In genomic region chr15:100181841-100182240, GRCm38 (mm10) we compare ENCODE assay signal across 24 mouse cellular contexts. TPM values are rescaled to one million over a fixed set of nuclear protein-coding genes. Genes with fewer than 3 reads are reported as not detected.
DNase-seq lines count a peak whose midpoint lies in the region; ATAC-seq and TF ChIP-seq lines count a peak whose summit lies in the region.
"Had no signal": no experiment of that assay in that cellular context is flagged by ENCODE, and none has a peak within 500 bp of the region (broad histone marks: within the 10 kb centered on the region; RNA-seq: fewer than 3 reads in every experiment).

No protein-coding gene starts in this region.

- H3K9me3 ChIP-seq in intestine, postnatal 0 days (ENCODE audit: control insufficient read depth) = no peaks in the 10 kb centered on the region
- no peaks in the 10 kb centered on the region for H3K9me3 ChIP-seq in intestine, embryonic 15.5 days
- no peaks in the 10 kb centered on the region for H3K9me3 ChIP-seq in heart, embryonic 11.5 days (replicated peaks; ENCODE audit: control insufficient read depth, low read length)
- H3K9me3 ChIP-seq: forebrain, embryonic 10.5 days; heart, embryonic 15.5 days; hindbrain, embryonic 10.5 days; liver, embryonic 12.5 days; midbrain, embryonic 10.5 days had no signal

- H3K4me3 ChIP-seq in intestine, postnatal 0 days (ENCODE audit: low read depth, low read length) = no peak overlapping the region
- no peak overlapping the region for H3K4me3 ChIP-seq in intestine, embryonic 15.5 days (replicated peaks)
- no peak overlapping the region for H3K4me3 ChIP-seq in thymus, adult 2 months (ENCODE audit: control insufficient read depth, insufficient read depth, low read length)
- no peak overlapping the region for H3K4me3 ChIP-seq in heart, embryonic 11.5 days (ENCODE audit: low read depth, low read length)
- no peak overlapping the region for H3K4me3 ChIP-seq in kidney, adult 2 months (ENCODE audit: insufficient read depth, low read depth, low read length)
- H3K4me3 ChIP-seq: forebrain, embryonic 10.5 days; heart, adult 2 months; heart, embryonic 15.5 days; hindbrain, embryonic 10.5 days; liver, embryonic 12.5 days; midbrain, embryonic 10.5 days; myocyte had no signal

- TF ChIP-seq CTCF in intestine, postnatal 0 days (IDR thresholded peaks at IDR 0.05; ENCODE audit: low read depth) = no peak
- TF ChIP-seq CTCF in thymus, adult 2 months (IDR thresholded peaks at IDR 0.05; ENCODE audit: borderline replicate concordance, control insufficient read depth, extremely low read depth, insufficient read depth, low read length, poor library complexity) = no peak
- TF ChIP-seq CTCF in kidney, adult 2 months (conservative IDR thresholded peaks at IDR 0.05; ENCODE audit: insufficient read depth, insufficient read length, low read depth, low read length) = no peak

- TF ChIP-seq POLR2A in thymus, adult 2 months (IDR thresholded peaks at IDR 0.05; ENCODE audit: control insufficient read depth, extremely low read depth, insufficient read depth, low read length, poor library complexity) = no peak
- no peak for TF ChIP-seq POLR2A in kidney, adult 2 months (IDR thresholded peaks at IDR 0.05; ENCODE audit: low read depth, low read length)

- peak overlapping the region; percentile 46; the same call in 1 of the 2 replicates for H3K27ac ChIP-seq in intestine, postnatal 0 days (ENCODE audit: low read depth, low read length)
- no peak overlapping the region for H3K27ac ChIP-seq in intestine, embryonic 15.5 days
- no peak overlapping the region; the same call in 1 of the 2 replicates for H3K27ac ChIP-seq in thymus, adult 2 months (ENCODE audit: control insufficient read depth, insufficient read depth, low read length)
- H3K27ac ChIP-seq in heart, embryonic 11.5 days (ENCODE audit: low read depth, low read length) = no peak overlapping the region
- no peak overlapping the region for H3K27ac ChIP-seq in kidney, adult 2 months (ENCODE audit: insufficient read depth, low read depth, low read length)
- H3K27ac ChIP-seq: forebrain, embryonic 10.5 days; heart, adult 2 months; heart, embryonic 15.5 days; hindbrain, embryonic 10.5 days; liver, embryonic 12.5 days; midbrain, embryonic 10.5 days had no signal

- peak; percentile 39 for DNase-seq in thymus, adult 2 months
- no peak for DNase-seq in embryo, embryonic 10.5 days (ENCODE audit: low spot score)
- DNase-seq in kidney, adult 2 months = no peak
- DNase-seq: adrenal gland, postnatal 25 days; cerebellum, adult 9-11 months; gastrocnemius, postnatal 36 days; heart, adult 2 months; kidney, adult 8-10 months; kidney, postnatal 10 days; lung, adult 18-20 months; lung, postnatal 10 days had no signal

- no peak overlapping the region for H3K4me2 ChIP-seq in intestine, postnatal 0 days (replicated peaks; ENCODE audit: low read depth)
- H3K4me2 ChIP-seq in intestine, embryonic 15.5 days (replicated peaks) = no peak overlapping the region
- H3K4me2 ChIP-seq in heart, embryonic 11.5 days = no peak overlapping the region
- H3K4me2 ChIP-seq: heart, embryonic 15.5 days; liver, embryonic 12.5 days had no signal

- no peaks in the 10 kb centered on the region for H3K27me3 ChIP-seq in intestine, postnatal 0 days (replicated peaks; ENCODE audit: control insufficient read depth, insufficient read depth, low read length)
- H3K27me3 ChIP-seq in intestine, embryonic 15.5 days (replicated peaks) = no peaks in the 10 kb centered on the region
- no peaks in the 10 kb centered on the region for H3K27me3 ChIP-seq in thymus, adult 2 months (ENCODE audit: control insufficient read depth, insufficient read depth, low read length)
- no peaks in the 10 kb centered on the region for H3K27me3 ChIP-seq in heart, embryonic 11.5 days (ENCODE audit: control insufficient read depth, insufficient read depth, low read length)
- H3K27me3 ChIP-seq in kidney, adult 2 months (replicated peaks; ENCODE audit: control insufficient read depth, insufficient read depth, low read length) = no peaks in the 10 kb centered on the region
- H3K27me3 ChIP-seq: heart, embryonic 15.5 days; liver, embryonic 12.5 days had no signal

- 0 out of 2 replicates have a peak, but pooled peaks cover 3% of the 10 kb centered on the region for H3K4me1 ChIP-seq in intestine, postnatal 0 days (replicated peaks; ENCODE audit: control insufficient read depth, insufficient read depth, low read length)
- 0 out of 2 replicates have a peak, but pooled peaks cover 3% of the 10 kb centered on the region for H3K4me1 ChIP-seq in intestine, embryonic 15.5 days (replicated peaks)
- H3K4me1 ChIP-seq in thymus, adult 2 months (replicated peaks; ENCODE audit: control insufficient read depth, insufficient read depth, low read length) = peaks cover 30% of the 10 kb centered on the region
- no peaks in the 10 kb centered on the region; the same call in 1 of the 2 replicates for H3K4me1 ChIP-seq in heart, embryonic 11.5 days (ENCODE audit: control insufficient read depth, insufficient read depth, low read length)
- H3K4me1 ChIP-seq in kidney, adult 2 months (ENCODE audit: control insufficient read depth, insufficient read depth, low read length) = no peaks in the 10 kb centered on the region
- H3K4me1 ChIP-seq: forebrain, embryonic 10.5 days; hindbrain, embryonic 10.5 days; midbrain, embryonic 10.5 days had no signal

- WGBS in intestine, postnatal 0 days = 87% methylated on average over 10 of the region's 10 CpGs
- WGBS in intestine, embryonic 15.5 days = 87% methylated on average over 10 of the region's 10 CpGs
- WGBS in thymus, adult 2 months = 20% methylated on average over 10 of the region's 10 CpGs
- 80% methylated on average over 10 of the region's 10 CpGs for WGBS in heart, embryonic 11.5 days (ENCODE audit: insufficient replicate concordance)
- WGBS in kidney, adult 2 months = 86% methylated on average over 10 of the region's 10 CpGs

- ATAC-seq in intestine, postnatal 0 days = no peak
- no peak for ATAC-seq in intestine, embryonic 15.5 days
- ATAC-seq in common myeloid progenitor, adult 5-6 weeks (replicated peaks; ENCODE audit: low read depth, poor library complexity, severe bottlenecking) = peak; percentile 40
- ATAC-seq in heart, embryonic 11.5 days (replicated peaks; ENCODE audit: insufficient number of reproducible peaks, low FRiP score, low TSS enrichment) = no peak
- ATAC-seq: forebrain, embryonic 16.5 days; hindbrain, embryonic 16.5 days; liver, embryonic 12.5 days; midbrain, embryonic 16.5 days had no signal

- H3K36me3 ChIP-seq in intestine, postnatal 0 days (ENCODE audit: control insufficient read depth, insufficient read depth) = peaks cover 68% of the 10 kb centered on the region
- H3K36me3 ChIP-seq in intestine, embryonic 15.5 days = peaks cover 16% of the 10 kb centered on the region
- peaks cover 11% of the 10 kb centered on the region for H3K36me3 ChIP-seq in thymus, adult 2 months (ENCODE audit: control insufficient read depth, insufficient read depth, low read length)
- H3K36me3 ChIP-seq in heart, embryonic 11.5 days (ENCODE audit: control insufficient read depth, insufficient read depth, low read length) = peaks cover 20% of the 10 kb centered on the region
- H3K36me3 ChIP-seq in kidney, adult 2 months (ENCODE audit: control insufficient read depth, insufficient read depth, low read length) = no peaks in the 10 kb centered on the region; the same call in none of the 2 replicates

- no peak overlapping the region for H3K9ac ChIP-seq in intestine, postnatal 0 days (ENCODE audit: low read depth, low read length)
- H3K9ac ChIP-seq in intestine, embryonic 15.5 days = no peak overlapping the region
- no peak overlapping the region for H3K9ac ChIP-seq in heart, embryonic 11.5 days (ENCODE audit: low read depth, low read length)
- H3K9ac ChIP-seq: heart, embryonic 15.5 days; liver, embryonic 12.5 days had no signal

RNA-seq across cellular contexts. Expression of gene Atf1, which starts 45.8 kb away (rescaled TPM):
- 25.3 and 29.0 TPM in 2 replicates for polyA plus RNA-seq in intestine, postnatal 0 days (2015; fragmentation: Nextera tagmentation; extraction: Ambion mirVana)
- polyA plus RNA-seq in intestine, embryonic 15.5 days (2015; fragmentation: Nextera tagmentation; extraction: Ambion mirVana) = 41.5 and 44.5 TPM in 2 replicates
- total RNA-seq in common myeloid progenitor, adult 5-6 weeks (2017) = 77.0 and 94.4 TPM in 2 replicates
- 86.4 and 110 TPM in 2 replicates for polyA plus RNA-seq in thymus, adult 2 months (2012; rRNA removed)
- 33.7 and 38.6 TPM in 2 replicates for polyA plus RNA-seq in heart, embryonic 11.5 days (2014; fragmentation: Nextera tagmentation; extraction: Ambion mirVana)
- 38.6 and 43.7 TPM in 2 replicates for polyA plus RNA-seq in kidney, adult 2 months (2012; rRNA removed)
